Mouse (Mus musculus): ENCODE measurements around the gene Higd1a. TPM values are rescaled to one million over a fixed set of nuclear protein-coding genes. Genes with fewer than 3 reads are reported as not detected.

Higd1a gene
- polyA plus RNA-seq, 1 experiment from 2014 or later = 144 TPM

- Histone ChIP-seq H3K27ac (no peak overlapping the region), H3K4me1 (no peaks in the 10 kb centered on the region), H3K4me2 (replicated peaks) (no peak overlapping the region), H3K36me3 (no peaks in the 10 kb centered on the region), H3K27me3 (0 out of 2 replicates have a peak, but pooled peaks cover 4% of the 10 kb centered on the region), H3K4me3 (no peak overlapping the region), H3K9me3 (replicated peaks) (no peaks in the 10 kb centered on the region), H3K9ac (no peak overlapping the region)
- 82% methylated on average over 2 of the region's 2 CpGs for WGBS
- no peak for ATAC-seq (ENCODE audit: low FRiP score)
These were observed 14.0 kb upstream of the Higd1a start for GRCm38 (mm10) chr9:121872062-121872683.

- Histone ChIP-seq H3K4me2 (replicated peaks) (no peak overlapping the region), H3K9me3 (replicated peaks) (no peaks in the 10 kb centered on the region), H3K4me1 (peaks cover 4% of the 10 kb centered on the region; the same call in 1 of the 2 replicates), H3K27me3 (0 out of 2 replicates have a peak, but pooled peaks cover 4% of the 10 kb centered on the region), H3K36me3 (no peaks in the 10 kb centered on the region), H3K9ac (no peak overlapping the region), H3K4me3 (no peak overlapping the region), H3K27ac (peak overlapping the region; percentile 37; the same call in 1 of the 2 replicates)
- ATAC-seq (ENCODE audit: low FRiP score) = no peak
- WGBS = 62% methylated on average over 4 of the region's 4 CpGs
These were observed 11.9 kb upstream of the Higd1a start for GRCm38 (mm10) chr9:121869973-121870515.

GRCm38 (mm10) chr9:121869432-121869831 is 11.3 kb upstream of the Higd1a start:
- peaks cover 4% of the 10 kb centered on the region; the same call in 1 of the 2 replicates for H3K4me1 ChIP-seq
- 0 out of 2 replicates have a peak, but pooled peaks cover 4% of the 10 kb centered on the region for H3K27me3 ChIP-seq
- 92% methylated on average over 5 of the region's 5 CpGs for WGBS
- no peak overlapping the region for H3K4me2 ChIP-seq (replicated peaks)
- H3K9me3 ChIP-seq (replicated peaks) = no peaks in the 10 kb centered on the region
- H3K9ac ChIP-seq = no peak overlapping the region
- H3K36me3 ChIP-seq = no peaks in the 10 kb centered on the region
- no peak overlapping the region for H3K4me3 ChIP-seq
- no peak overlapping the region for H3K27ac ChIP-seq
- no peak for ATAC-seq (ENCODE audit: low FRiP score)

- H3K4me2 ChIP-seq (replicated peaks) = no peak overlapping the region
- no peak overlapping the region for H3K27ac ChIP-seq
- ATAC-seq (ENCODE audit: low FRiP score) = no peak
- H3K9ac ChIP-seq = no peak overlapping the region
- H3K9me3 ChIP-seq (replicated peaks) = no peaks in the 10 kb centered on the region
- peaks cover 4% of the 10 kb centered on the region; the same call in 1 of the 2 replicates for H3K4me1 ChIP-seq
- 0 out of 2 replicates have a peak, but pooled peaks cover 4% of the 10 kb centered on the region for H3K27me3 ChIP-seq
- no peak overlapping the region for H3K4me3 ChIP-seq
- WGBS = 87% methylated on average over 6 of the region's 6 CpGs
- no peaks in the 10 kb centered on the region for H3K36me3 ChIP-seq
These were observed 10.1 kb upstream of the Higd1a start for GRCm38 (mm10) chr9:121868236-121868635.

GRCm38 (mm10) chr9:121867632-121868031 is 9.5 kb upstream of the Higd1a start:
- 0 out of 2 replicates have a peak, but pooled peaks cover 4% of the 10 kb centered on the region for H3K27me3 ChIP-seq
- no peak for ATAC-seq (ENCODE audit: low FRiP score)
- no peak overlapping the region for H3K9ac ChIP-seq
- WGBS = 93% methylated on average over 6 of the region's 6 CpGs
- H3K36me3 ChIP-seq = no peaks in the 10 kb centered on the region
- H3K27ac ChIP-seq = no peak overlapping the region
- H3K4me3 ChIP-seq = no peak overlapping the region
- H3K4me2 ChIP-seq (replicated peaks) = no peak overlapping the region
- no peaks in the 10 kb centered on the region for H3K9me3 ChIP-seq (replicated peaks)
- H3K4me1 ChIP-seq = peaks cover 4% of the 10 kb centered on the region; the same call in 1 of the 2 replicates

- WGBS = 40% methylated on average over 3 of the region's 3 CpGs
- no peak overlapping the region for H3K9ac ChIP-seq
- ATAC-seq (ENCODE audit: low FRiP score) = no peak
- H3K4me3 ChIP-seq = no peak overlapping the region
- peaks cover 4% of the 10 kb centered on the region; the same call in 1 of the 2 replicates for H3K4me1 ChIP-seq
- no peak overlapping the region for H3K4me2 ChIP-seq (replicated peaks)
- H3K27me3 ChIP-seq = 0 out of 2 replicates have a peak, but pooled peaks cover 4% of the 10 kb centered on the region
- no peaks in the 10 kb centered on the region for H3K9me3 ChIP-seq (replicated peaks)
- no peak overlapping the region for H3K27ac ChIP-seq
- no peaks in the 10 kb centered on the region for H3K36me3 ChIP-seq
These were observed 7.4 kb upstream of the Higd1a start for GRCm38 (mm10) chr9:121865425-121866008.

GRCm38 (mm10) chr9:121864837-121865236 is 6.7 kb upstream of the Higd1a start:
- 0 out of 2 replicates have a peak, but pooled peaks cover 4% of the 10 kb centered on the region for H3K27me3 ChIP-seq
- H3K4me3 ChIP-seq = no peak overlapping the region
- WGBS = 75% methylated on average over 4 of the region's 4 CpGs
- H3K4me2 ChIP-seq (replicated peaks) = no peak overlapping the region
- H3K9ac ChIP-seq = no peak overlapping the region
- H3K4me1 ChIP-seq = peaks cover 4% of the 10 kb centered on the region; the same call in 1 of the 2 replicates
- ATAC-seq (ENCODE audit: low FRiP score) = no peak
- no peaks in the 10 kb centered on the region for H3K36me3 ChIP-seq
- H3K27ac ChIP-seq = no peak overlapping the region
- no peaks in the 10 kb centered on the region for H3K9me3 ChIP-seq (replicated peaks)

GRCm38 (mm10) chr9:121860921-121861320 is 2.8 kb upstream of the Higd1a start:
- H3K36me3 ChIP-seq = no peaks in the 10 kb centered on the region
- no peaks in the 10 kb centered on the region for H3K27me3 ChIP-seq
- no peak overlapping the region for H3K4me3 ChIP-seq
- H3K4me2 ChIP-seq (replicated peaks) = no peak overlapping the region
- ATAC-seq (ENCODE audit: low FRiP score) = no peak
- H3K27ac ChIP-seq = no peak overlapping the region
- no peak overlapping the region for H3K9ac ChIP-seq
- H3K9me3 ChIP-seq (replicated peaks) = no peaks in the 10 kb centered on the region
- peaks cover 15% of the 10 kb centered on the region for H3K4me1 ChIP-seq
- WGBS = 83% methylated on average over 2 of the region's 2 CpGs

GRCm38 (mm10) chr9:121859345-121859744 is 1.2 kb upstream of the Higd1a start:
- Histone ChIP-seq H3K27me3 (no peaks in the 10 kb centered on the region), H3K9ac (no peak overlapping the region), H3K4me1 (peaks cover 11% of the 10 kb centered on the region), H3K27ac (no peak overlapping the region), H3K4me3 (no peak overlapping the region), H3K36me3 (no peaks in the 10 kb centered on the region), H3K4me2 (replicated peaks) (no peak overlapping the region), H3K9me3 (replicated peaks) (no peaks in the 10 kb centered on the region)
- no peak for ATAC-seq (ENCODE audit: low FRiP score)
- WGBS = 100% methylated on average over 2 of the region's 2 CpGs

GRCm38 (mm10) chr9:121857474-121858152 is 549 bp downstream of the Higd1a start:
- H3K4me1 ChIP-seq = peaks cover 11% of the 10 kb centered on the region
- H3K9ac ChIP-seq = peak overlapping the region; percentile 91
- peak overlapping the region; percentile 84 for H3K4me3 ChIP-seq
- under 1% methylated on average over 70 of the region's 70 CpGs for WGBS
- H3K9me3 ChIP-seq (replicated peaks) = no peaks in the 10 kb centered on the region
- no peaks in the 10 kb centered on the region for H3K36me3 ChIP-seq
- H3K27ac ChIP-seq = peak overlapping the region; percentile 94
- H3K4me2 ChIP-seq (replicated peaks) = peak overlapping the region; percentile 88
- peak; percentile 98 for ATAC-seq (ENCODE audit: low FRiP score)
- H3K27me3 ChIP-seq = no peaks in the 10 kb centered on the region

- Histone ChIP-seq H3K36me3 (peaks cover 3% of the 10 kb centered on the region; the same call in 1 of the 2 replicates), H3K9me3 (replicated peaks) (no peaks in the 10 kb centered on the region), H3K4me2 (replicated peaks) (peak overlapping the region; percentile 88), H3K4me1 (peaks cover 11% of the 10 kb centered on the region), H3K27me3 (no peaks in the 10 kb centered on the region), H3K4me3 (peak overlapping the region; percentile 84), H3K27ac (peak overlapping the region; percentile 94), H3K9ac (peak overlapping the region; percentile 91)
- ATAC-seq (ENCODE audit: low FRiP score) = no peak; the same call in 1 of the 2 replicates
- WGBS = under 1% methylated on average over 39 of the region's 39 CpGs
These were observed 1.3 kb downstream of the Higd1a start for GRCm38 (mm10) chr9:121856649-121857416.

Data from hindbrain, embryonic 12.5 days (tissue).